Mouse (Mus musculus): ENCODE measurements at regions not wholly inside any gene's neighbourhood (a gene's known extent, or its start where the extent isn't known, plus 50 kb on each side); places are given as distances from the start of the nearest gene placed in this dataset.
A peak's percentile ranks its signal among the peaks of the same experiment; 100 is the strongest.

GRCm38 (mm10) chr8:82702044-82702443, 71.9 kb downstream of the Zfp330 start:
- WGBS: 69% methylated on average over 1 of the region's 1 CpGs
- H3K4me3 ChIP-seq (ENCODE audit: low read depth, low read length): no peak overlapping the region

DNA sequence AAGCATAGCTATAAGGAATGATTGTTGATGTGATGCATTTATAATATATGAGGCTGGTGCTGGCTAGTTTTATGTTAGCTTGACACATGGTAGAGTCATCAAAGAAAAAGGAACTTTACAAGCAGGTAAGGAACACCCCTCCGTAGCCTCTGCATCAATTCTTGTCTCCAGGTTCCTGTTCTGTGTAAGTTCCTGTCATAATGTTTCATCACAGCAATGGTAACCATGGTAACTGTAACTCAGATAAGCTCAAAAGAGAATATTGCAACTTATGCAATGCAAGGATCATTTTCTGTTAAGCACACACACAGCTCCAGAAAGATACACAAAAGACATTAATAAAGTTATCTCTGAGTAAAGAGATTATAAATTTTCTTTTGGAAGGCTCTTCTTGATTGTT, 73.5 kb downstream of the Zfp330 start:
- H3K4me1 ChIP-seq (ENCODE audit: control insufficient read depth, insufficient read depth, insufficient read length, low read length): no peaks in the 10 kb centered on the region
- no peaks in the 10 kb centered on the region for H3K36me3 ChIP-seq (ENCODE audit: control insufficient read depth, insufficient read depth, low read length)
- no peaks in the 10 kb centered on the region for H3K27me3 ChIP-seq (ENCODE audit: control insufficient read depth, insufficient read depth, low read length)
- H3K4me3 ChIP-seq (ENCODE audit: low read depth, low read length): no peak overlapping the region
- no peak overlapping the region for H3K27ac ChIP-seq (ENCODE audit: insufficient read depth, low read depth, low read length)
- TF ChIP-seq POLR2A (IDR thresholded peaks at IDR 0.05; ENCODE audit: low read depth, low read length): no peak
- TF ChIP-seq CTCF (IDR thresholded peaks at IDR 0.05; ENCODE audit: extremely low read depth, insufficient read length, insufficient replicate concordance, low read depth, low read length): no peak
- 26% methylated on average over 1 of the region's 1 CpGs for WGBS

More at GRCm38 (mm10) chr8:82702044-82702443, 71.9 kb downstream of the Zfp330 start:
- Histone ChIP-seq H3K27me3 (ENCODE audit: control insufficient read depth, insufficient read depth, low read length) (no peaks in the 10 kb centered on the region), H3K27ac (ENCODE audit: insufficient read depth, low read depth, low read length) (no peak overlapping the region), H3K36me3 (ENCODE audit: control insufficient read depth, insufficient read depth, low read length) (no peaks in the 10 kb centered on the region), H3K4me1 (ENCODE audit: control insufficient read depth, insufficient read depth, insufficient read length, low read length) (no peaks in the 10 kb centered on the region)
- no peak for TF ChIP-seq POLR2A (IDR thresholded peaks at IDR 0.05; ENCODE audit: low read depth, low read length)
- TF ChIP-seq CTCF (IDR thresholded peaks at IDR 0.05; ENCODE audit: extremely low read depth, insufficient read length, insufficient replicate concordance, low read depth, low read length): no peak

- TF ChIP-seq POLR2A (IDR thresholded peaks at IDR 0.05; ENCODE audit: low read depth, low read length) (no peak), CTCF (IDR thresholded peaks at IDR 0.05; ENCODE audit: extremely low read depth, insufficient read length, insufficient replicate concordance, low read depth, low read length) (no peak)
- no peak overlapping the region for H3K4me3 ChIP-seq (ENCODE audit: low read depth, low read length)
- H3K27me3 ChIP-seq (ENCODE audit: control insufficient read depth, insufficient read depth, low read length): no peaks in the 10 kb centered on the region
- no peaks in the 10 kb centered on the region for H3K4me1 ChIP-seq (ENCODE audit: control insufficient read depth, insufficient read depth, insufficient read length, low read length)
- H3K27ac ChIP-seq (ENCODE audit: insufficient read depth, low read depth, low read length): no peak overlapping the region
- H3K36me3 ChIP-seq (ENCODE audit: control insufficient read depth, insufficient read depth, low read length): no peaks in the 10 kb centered on the region
- 61% methylated on average over 2 of the region's 2 CpGs for WGBS
These were observed 74.7 kb downstream of the Zfp330 start for GRCm38 (mm10) chr8:82699221-82699620.

- Histone ChIP-seq H3K4me3 (ENCODE audit: low read depth, low read length) (no peak overlapping the region), H3K27ac (ENCODE audit: insufficient read depth, low read depth, low read length) (no peak overlapping the region), H3K27me3 (ENCODE audit: control insufficient read depth, insufficient read depth, low read length) (no peaks in the 10 kb centered on the region), H3K4me1 (ENCODE audit: control insufficient read depth, insufficient read depth, insufficient read length, low read length) (no peaks in the 10 kb centered on the region), H3K36me3 (ENCODE audit: control insufficient read depth, insufficient read depth, low read length) (no peaks in the 10 kb centered on the region)
- 65% methylated on average over 2 of the region's 2 CpGs for WGBS
- TF ChIP-seq POLR2A (IDR thresholded peaks at IDR 0.05; ENCODE audit: low read depth, low read length): no peak
- no peak for TF ChIP-seq CTCF (IDR thresholded peaks at IDR 0.05; ENCODE audit: extremely low read depth, insufficient read length, insufficient replicate concordance, low read depth, low read length)
These were observed 75.9 kb downstream of the Zfp330 start for GRCm38 (mm10) chr8:82698071-82698470.

- 62% methylated on average over 3 of the region's 3 CpGs for WGBS
- H3K4me1 ChIP-seq (ENCODE audit: control insufficient read depth, insufficient read depth, insufficient read length, low read length): no peaks in the 10 kb centered on the region
- no peaks in the 10 kb centered on the region for H3K27me3 ChIP-seq (ENCODE audit: control insufficient read depth, insufficient read depth, low read length)
- no peak overlapping the region for H3K27ac ChIP-seq (ENCODE audit: insufficient read depth, low read depth, low read length)
- H3K4me3 ChIP-seq (ENCODE audit: low read depth, low read length): no peak overlapping the region
- TF ChIP-seq CTCF (IDR thresholded peaks at IDR 0.05; ENCODE audit: extremely low read depth, insufficient read length, insufficient replicate concordance, low read depth, low read length): no peak
- no peak for TF ChIP-seq POLR2A (IDR thresholded peaks at IDR 0.05; ENCODE audit: low read depth, low read length)
- H3K36me3 ChIP-seq (ENCODE audit: control insufficient read depth, insufficient read depth, low read length): no peaks in the 10 kb centered on the region
These were observed 80.9 kb downstream of the Zfp330 start for GRCm38 (mm10) chr8:82693086-82693485.

GRCm38 (mm10) chr8:82689322-82689721, 84.6 kb downstream of the Zfp330 start:
- Histone ChIP-seq H3K27me3 (ENCODE audit: control insufficient read depth, insufficient read depth, low read length) (no peaks in the 10 kb centered on the region), H3K27ac (ENCODE audit: insufficient read depth, low read depth, low read length) (no peak overlapping the region), H3K4me3 (ENCODE audit: low read depth, low read length) (no peak overlapping the region), H3K36me3 (ENCODE audit: control insufficient read depth, insufficient read depth, low read length) (no peaks in the 10 kb centered on the region), H3K4me1 (ENCODE audit: control insufficient read depth, insufficient read depth, insufficient read length, low read length) (no peaks in the 10 kb centered on the region)
- WGBS: 48% methylated on average over 3 of the region's 3 CpGs
- TF ChIP-seq POLR2A (IDR thresholded peaks at IDR 0.05; ENCODE audit: low read depth, low read length) (no peak), CTCF (IDR thresholded peaks at IDR 0.05; ENCODE audit: extremely low read depth, insufficient read length, insufficient replicate concordance, low read depth, low read length) (peak; percentile 42; the same call in 1 of the 2 replicates)

- no peaks in the 10 kb centered on the region for H3K36me3 ChIP-seq (ENCODE audit: control insufficient read depth, insufficient read depth, low read length)
- H3K27ac ChIP-seq (ENCODE audit: insufficient read depth, low read depth, low read length): no peak overlapping the region
- H3K27me3 ChIP-seq (ENCODE audit: control insufficient read depth, insufficient read depth, low read length): no peaks in the 10 kb centered on the region
- no peak for TF ChIP-seq CTCF (IDR thresholded peaks at IDR 0.05; ENCODE audit: extremely low read depth, insufficient read length, insufficient replicate concordance, low read depth, low read length)
- no peak for TF ChIP-seq POLR2A (IDR thresholded peaks at IDR 0.05; ENCODE audit: low read depth, low read length)
- no peak overlapping the region for H3K4me3 ChIP-seq (ENCODE audit: low read depth, low read length)
- no peaks in the 10 kb centered on the region for H3K4me1 ChIP-seq (ENCODE audit: control insufficient read depth, insufficient read depth, insufficient read length, low read length)
- WGBS: 78% methylated on average over 3 of the region's 3 CpGs
These were observed 88.0 kb downstream of the Zfp330 start for GRCm38 (mm10) chr8:82685966-82686365.

GRCm38 (mm10) chr8:82678793-82679192, 95.2 kb downstream of the Zfp330 start:
- H3K27ac ChIP-seq (ENCODE audit: insufficient read depth, low read depth, low read length): no peak overlapping the region
- TF ChIP-seq CTCF (IDR thresholded peaks at IDR 0.05; ENCODE audit: extremely low read depth, insufficient read length, insufficient replicate concordance, low read depth, low read length): no peak
- no peak for TF ChIP-seq POLR2A (IDR thresholded peaks at IDR 0.05; ENCODE audit: low read depth, low read length)
- H3K36me3 ChIP-seq (ENCODE audit: control insufficient read depth, insufficient read depth, low read length): no peaks in the 10 kb centered on the region
- WGBS: 51% methylated on average over 1 of the region's 1 CpGs
- H3K4me1 ChIP-seq (ENCODE audit: control insufficient read depth, insufficient read depth, insufficient read length, low read length): no peaks in the 10 kb centered on the region
- H3K4me3 ChIP-seq (ENCODE audit: low read depth, low read length): no peak overlapping the region
- H3K27me3 ChIP-seq (ENCODE audit: control insufficient read depth, insufficient read depth, low read length): no peaks in the 10 kb centered on the region

All from small intestine, adult 2 months (tissue).